ENCODE assay signal across 14 mouse cellular contexts in genomic region chr9:60266583-60267272, GRCm38 (mm10).
A peak's percentile ranks its signal among the peaks of the same experiment; 100 is the strongest.
DNase-seq lines count a peak whose midpoint lies in the region; ATAC-seq and TF ChIP-seq lines count a peak whose summit lies in the region.
"Had no signal": no experiment of that assay in that cellular context is flagged by ENCODE, and none has a peak within 500 bp of the region (broad histone marks: within the 10 kb centered on the region; RNA-seq: fewer than 3 reads in every experiment).

No protein-coding gene starts in this region.

- peaks cover 40% of the 10 kb centered on the region for H3K4me1 ChIP-seq in forebrain, embryonic 12.5 days
- peaks cover 30% of the 10 kb centered on the region for H3K4me1 ChIP-seq in hindbrain, embryonic 15.5 days (replicated peaks)
- peaks cover 14% of the 10 kb centered on the region for H3K4me1 ChIP-seq in neural tube, embryonic 12.5 days

- no peaks in the 10 kb centered on the region for H3K36me3 ChIP-seq in forebrain, embryonic 12.5 days (replicated peaks)
- H3K36me3 ChIP-seq in hindbrain, embryonic 15.5 days = no peaks in the 10 kb centered on the region
- no peaks in the 10 kb centered on the region for H3K36me3 ChIP-seq in neural tube, embryonic 12.5 days
- H3K36me3 ChIP-seq: limb, embryonic 13.5 days had no signal

- no peak for TF ChIP-seq CTCF in layer of hippocampus, adult 2 months (conservative IDR thresholded peaks at IDR 0.05)

- H3K4me2 ChIP-seq in forebrain, embryonic 12.5 days = peak overlapping the region; percentile 32
- no peak overlapping the region for H3K4me2 ChIP-seq in hindbrain, embryonic 15.5 days
- no peak overlapping the region for H3K4me2 ChIP-seq in neural tube, embryonic 12.5 days (replicated peaks)
- H3K4me2 ChIP-seq: limb, embryonic 13.5 days had no signal

- H3K9me3 ChIP-seq in forebrain, embryonic 12.5 days = no peaks in the 10 kb centered on the region
- H3K9me3 ChIP-seq in hindbrain, embryonic 15.5 days = no peaks in the 10 kb centered on the region
- H3K9me3 ChIP-seq in neural tube, embryonic 12.5 days = no peaks in the 10 kb centered on the region
- H3K9me3 ChIP-seq: limb, embryonic 13.5 days had no signal

- H3K9ac ChIP-seq in forebrain, embryonic 12.5 days = no peak overlapping the region
- no peak overlapping the region for H3K9ac ChIP-seq in hindbrain, embryonic 15.5 days
- no peak overlapping the region for H3K9ac ChIP-seq in neural tube, embryonic 12.5 days
- H3K9ac ChIP-seq: limb, embryonic 13.5 days had no signal

- H3K4me3 ChIP-seq in forebrain, embryonic 12.5 days (replicated peaks) = no peak overlapping the region
- no peak overlapping the region for H3K4me3 ChIP-seq in hindbrain, embryonic 15.5 days
- H3K4me3 ChIP-seq in neural tube, embryonic 12.5 days = no peak overlapping the region
- no peak overlapping the region for H3K4me3 ChIP-seq in layer of hippocampus, adult 2 months
- H3K4me3 ChIP-seq: heart, adult 2 months; limb, embryonic 13.5 days had no signal

- peaks cover 47% of the 10 kb centered on the region for H3K27me3 ChIP-seq in forebrain, embryonic 12.5 days
- H3K27me3 ChIP-seq in hindbrain, embryonic 15.5 days = no peaks in the 10 kb centered on the region
- no peaks in the 10 kb centered on the region for H3K27me3 ChIP-seq in neural tube, embryonic 12.5 days (replicated peaks)
- H3K27me3 ChIP-seq: CH12.LX; limb, embryonic 13.5 days; Patski had no signal

- peak; percentile 78 for ATAC-seq in forebrain, embryonic 12.5 days (ENCODE audit: low FRiP score)
- peak; percentile 82 for ATAC-seq in hindbrain, embryonic 15.5 days (ENCODE audit: low FRiP score, low read depth)
- peak; percentile 71; the same call in 1 of the 2 replicates for ATAC-seq in neural tube, embryonic 12.5 days (ENCODE audit: low FRiP score, low read depth)
- ATAC-seq: Patski had no signal

- DNase-seq in embryo, embryonic 11 days = peak; percentile 43
- no peak for DNase-seq in kidney, adult 8-10 months
- no peak for DNase-seq in layer of hippocampus, adult 2 months (ENCODE audit: low spot score in 2 of 2)
- no peak for DNase-seq in thymus, postnatal 36 days
- DNase-seq: heart, adult 2 months; heart, postnatal 4 days; lung, adult 18-20 months had no signal

- H3K27ac ChIP-seq in forebrain, embryonic 12.5 days = peak overlapping the region; percentile 82
- peak overlapping the region; percentile 49; the same call in 1 of the 2 replicates for H3K27ac ChIP-seq in hindbrain, embryonic 15.5 days (replicated peaks)
- H3K27ac ChIP-seq in neural tube, embryonic 12.5 days = peak overlapping the region; percentile 29
- H3K27ac ChIP-seq in layer of hippocampus, adult 2 months = no peak overlapping the region
- H3K27ac ChIP-seq: heart, adult 2 months; kidney, postnatal 0 days; limb, embryonic 13.5 days had no signal

- 7% methylated on average over 15 of the region's 15 CpGs for WGBS in forebrain, embryonic 12.5 days
- 25% methylated on average over 15 of the region's 15 CpGs for WGBS in hindbrain, embryonic 15.5 days
- 54% methylated on average over 15 of the region's 15 CpGs for WGBS in neural tube, embryonic 12.5 days
